Mouse (Mus musculus) layer of hippocampus, adult 18-20 months (tissue): ENCODE data around the gene Ankrd35. TPM values are rescaled to one million over a fixed set of nuclear protein-coding genes. Genes with fewer than 3 reads are reported as not detected.

ENCODE experiments used
- total RNA-seq, 2 experiments: library from RNA; stranded (reverse); gene quantifications; 2 replicates each; pipeline ENCODE4 v1.2.3; 2021

Gene Ankrd35
- total RNA-seq, 2 experiments from 2014 or later = 5.5 to 6.9 TPM

Other genes starting within 250 kb of the Ankrd35 start
- gene BC107364, start 217.8 kb upstream of the Ankrd35 start, total RNA-seq = not detected
- under 1 TPM; 0.25 to 0.30 TPM for gene Hfe2, start 145.0 kb upstream of the Ankrd35 start, total RNA-seq
- 10 to 100 TPM; 28.1 to 34.8 TPM for gene Txnip, start 112.2 kb upstream of the Ankrd35 start, total RNA-seq
- not detected for gene Gm16253, start 93.1 kb upstream of the Ankrd35 start, total RNA-seq
- 10 to 100 TPM; 28.7 to 31.6 TPM for gene Polr3gl, start 76.0 kb upstream of the Ankrd35 start, total RNA-seq
- 10 to 100 TPM; 55.7 to 56.8 TPM for gene Ankrd34a, start 73.5 kb upstream of the Ankrd35 start, total RNA-seq
- 10 to 100 TPM; 30.9 to 33.0 TPM for gene Lix1l, start 69.0 kb upstream of the Ankrd35 start, total RNA-seq
- gene Rbm8a, start 40.2 kb upstream of the Ankrd35 start, total RNA-seq = 10 to 100 TPM; 48.7 to 52.2 TPM
- gene Pex11b, start 34.8 kb upstream of the Ankrd35 start, total RNA-seq = 10 to 100 TPM; 53.0 to 54.2 TPM
- gene Gm42957, start 34.7 kb upstream of the Ankrd35 start, total RNA-seq = under 1 TPM; 0.66 to 0.74 TPM
- 1 to 10 TPM; 2.3 to 3.1 TPM for gene Itga10, start 24.5 kb upstream of the Ankrd35 start, total RNA-seq
- 10 to 100 TPM; 28.9 to 31.5 TPM for gene Pias3, start 26.3 kb downstream of the Ankrd35 start, total RNA-seq
- gene Nudt17, start 38.4 kb downstream of the Ankrd35 start, total RNA-seq = 10 to 100 TPM; 11.4 to 17.9 TPM
- 10 to 100 TPM; 20.7 to 22.5 TPM for gene Polr3c, start 57.5 kb downstream of the Ankrd35 start, total RNA-seq
- 10 to 100 TPM; 61.6 to 62.0 TPM for gene Rnf115, start 57.5 kb downstream of the Ankrd35 start, total RNA-seq
- gene Pdzk1, start 159.2 kb downstream of the Ankrd35 start, total RNA-seq = under 1 TPM; 0.46 to 0.50 TPM
- not detected for gene Cd160, start 159.2 kb downstream of the Ankrd35 start, total RNA-seq
- gene Gja5, start 234.6 kb downstream of the Ankrd35 start, total RNA-seq = under 1 TPM; 0.53 to 0.69 TPM
- 10 to 100 TPM; 42.7 to 43.4 TPM for gene Gpr89, start 235.2 kb downstream of the Ankrd35 start, total RNA-seq